Mouse (Mus musculus) neural tube, embryonic 12.5 days (tissue): Measurements from ENCODE around the gene Gzme. TPM values are rescaled to one million over a fixed set of nuclear protein-coding genes. Genes with fewer than 3 reads are reported as not detected.
"Not testable (repeated sequence)": the region's sequence is repeated elsewhere in the genome, so short reads cannot be mapped to it uniquely, and the experiment has no call there.

Source experiments
- ATAC-seq: fragments of 200-750 bp; cut with Nextera tagmentation; 2 replicates; pipeline ENCODE4 v1.8.0; 2017; ENCODE audit warnings: low read depth, mild to moderate bottlenecking, moderate TSS enrichment, moderate library complexity; ENCODE audit not compliant: low FRiP score
- H3K27ac ChIP-seq: fragments of 300-500 bp; sonication (generic); 2 replicates; pipeline ENCODE4 v1.5.1; 2016
- H3K27me3 ChIP-seq: fragments of 300-500 bp; sonication (generic); replicated peaks from 2 replicates; pipeline ENCODE4 v1.6.1; 2016; ENCODE audit warnings: mild to moderate bottlenecking
- H3K36me3 ChIP-seq: fragments of 300-500 bp; sonication (generic); 2 replicates; pipeline ENCODE4 v1.6.1; 2016; ENCODE audit warnings: mild to moderate bottlenecking
- H3K4me1 ChIP-seq: fragments of 300-500 bp; sonication (generic); 2 replicates; pipeline ENCODE4 v1.6.1; 2016
- H3K4me2 ChIP-seq: fragments of 300-500 bp; sonication (generic); replicated peaks from 2 replicates; pipeline ENCODE4 v1.6.1; 2016; ENCODE audit warnings: mild to moderate bottlenecking
- H3K4me3 ChIP-seq: fragments of 300-500 bp; sonication (generic); 2 replicates; pipeline ENCODE4 v1.5.1; 2016
- H3K9ac ChIP-seq: fragments of 300-500 bp; sonication (generic); 2 replicates; pipeline ENCODE4 v1.6.1; 2016; ENCODE audit warnings: mild to moderate bottlenecking
- H3K9me3 ChIP-seq: fragments of 300-500 bp; sonication (generic); 2 replicates; pipeline ENCODE4 v1.6.1; 2016; ENCODE audit warnings: mild to moderate bottlenecking
- whole genome bisulfite sequencing: fragments of 180-500 bp; shearing (Covaris S2); methylation state at CpG from one replicate; pipeline ENCODE4 v1.1.7; 2016; 5-methylcytosine and 5-hydroxymethylcytosine counted together
- polyA plus RNA-seq: library from polyadenylated mRNA; unstranded; fragments of >200 nt; fragmentation: Nextera tagmentation; extraction: Ambion mirVana; gene quantifications from 2 replicates; pipeline ENCODE4 v1.2.1, GENCODE M21; 2016

The Gzme gene
- polyA plus RNA-seq, result not detected in 2 replicates

DNA sequence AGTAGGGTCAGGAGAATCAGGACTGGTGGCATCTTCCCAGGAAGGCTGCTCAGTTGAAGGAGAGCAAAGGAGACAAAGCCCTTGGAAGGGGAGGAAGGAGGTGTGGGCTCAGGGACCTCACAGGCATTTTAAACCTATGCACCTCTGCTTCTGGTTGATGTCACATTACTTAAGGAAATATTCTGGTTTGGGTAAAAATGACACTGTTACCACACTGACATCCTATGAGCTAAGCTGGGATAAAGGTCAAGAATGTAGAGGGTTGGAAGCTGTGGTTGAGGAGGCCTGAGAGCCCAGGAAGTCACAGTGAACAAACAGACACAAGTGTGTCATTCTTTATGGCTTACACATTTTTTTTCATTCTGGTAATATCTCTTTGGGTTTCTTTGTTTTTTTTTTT lies at the start of gene Gzme:
Gene Gzme, minus strand, starts transcription at position 101 of the 400 bp plus-strand sequence.
- H3K4me1 ChIP-seq, result no peaks in the 10 kb centered on the region
- no peak within 1 kb of the TSS for H3K4me3 ChIP-seq
- ATAC-seq, result no peak
- H3K27me3 ChIP-seq, result no peaks in the 10 kb centered on the region
- H3K9me3 ChIP-seq, result no peaks in the 10 kb centered on the region
- H3K9ac ChIP-seq, result no peak within 1 kb of the TSS
- H3K36me3 ChIP-seq, result no peaks in the 10 kb centered on the region
- no peak within 1 kb of the TSS for H3K4me2 ChIP-seq
- no peak within 1 kb of the TSS for H3K27ac ChIP-seq

DNA sequence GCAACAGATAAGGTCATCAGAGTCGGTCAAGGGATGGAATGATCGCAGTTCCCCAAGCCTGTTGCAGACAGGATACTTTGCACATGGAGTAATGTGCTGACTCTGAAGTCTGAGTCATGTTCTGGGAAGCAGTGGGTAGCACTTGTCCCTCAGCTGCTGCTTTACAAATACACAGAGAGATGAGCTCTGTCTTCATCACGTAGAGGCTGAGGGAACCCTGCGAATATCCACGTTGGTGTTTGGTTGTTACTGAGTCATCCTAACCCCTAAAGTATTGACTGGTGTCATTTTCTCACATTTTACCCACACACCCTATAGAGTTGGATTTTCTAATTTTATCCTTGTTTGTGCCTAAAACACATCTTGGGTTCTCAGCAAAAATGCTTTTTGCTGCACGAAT lies 47.6 kb upstream of the Gzme start:
- Histone ChIP-seq H3K4me2 (no peak overlapping the region), H3K9ac (no peak overlapping the region), H3K4me1 (no peaks in the 10 kb centered on the region), H3K9me3 (no peaks in the 10 kb centered on the region), H3K27ac (no peak overlapping the region), H3K36me3 (no peaks in the 10 kb centered on the region), H3K4me3 (no peak overlapping the region), H3K27me3 (no peaks in the 10 kb centered on the region)
- WGBS, result 88% methylated on average over 6 of the region's 6 CpGs
- no peak for ATAC-seq

DNA sequence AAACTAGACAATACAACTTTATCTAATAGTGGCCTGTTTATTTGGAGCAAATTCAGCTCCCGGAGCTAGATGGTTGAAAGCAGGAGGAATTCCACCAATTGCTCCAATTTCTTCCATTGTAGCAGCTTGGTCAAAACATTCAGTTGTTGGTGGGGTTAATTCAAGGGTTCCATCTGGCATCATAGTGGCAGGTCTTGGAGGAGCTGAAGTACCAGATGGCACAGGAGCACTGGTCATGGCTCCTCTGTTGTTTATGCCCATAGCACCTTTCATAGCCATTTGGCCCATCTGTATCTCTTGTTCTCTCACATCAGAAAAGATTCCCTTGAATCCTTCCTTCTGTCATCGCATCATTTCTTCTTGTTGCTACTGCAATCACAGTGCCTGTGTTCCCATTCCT lies 41.7 kb upstream of the Gzme start:
- WGBS, result 86% methylated on average over 2 of the region's 2 CpGs

DNA sequence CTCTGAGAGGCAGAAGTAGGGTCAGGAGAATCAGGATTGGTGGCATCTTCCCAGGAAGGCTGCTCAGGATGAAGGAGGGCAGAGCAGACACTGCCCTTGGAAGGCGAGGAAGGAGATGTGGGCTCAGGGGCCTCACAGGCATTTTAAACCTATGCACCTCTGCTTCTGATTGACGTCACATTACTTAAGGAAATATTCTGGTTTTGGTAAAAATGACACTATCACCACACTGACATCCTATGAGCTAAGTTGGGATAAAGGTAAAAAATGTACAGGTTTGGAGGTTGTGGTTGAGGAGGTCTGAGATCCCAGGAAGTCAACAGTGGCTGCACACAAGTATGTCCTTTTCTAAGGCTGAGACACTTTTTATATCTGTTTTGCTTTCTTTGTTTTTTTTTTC lies 39.1 kb upstream of the Gzme start, which contains the start of gene Gzmg:
Gene Gzmg, minus strand, starts transcription at position 101 of the 400 bp plus-strand sequence.
- not testable (repeated sequence) for H3K27ac ChIP-seq, H3K4me2 ChIP-seq, H3K9ac ChIP-seq, H3K36me3 ChIP-seq, H3K9me3 ChIP-seq, ATAC-seq, H3K27me3 ChIP-seq, H3K4me1 ChIP-seq, H3K4me3 ChIP-seq
- 87% methylated on average over 2 of the region's 2 CpGs for WGBS

More for the DNA sequence above, 41.7 kb upstream of the Gzme start:
- Histone ChIP-seq H3K4me1 (no peaks in the 10 kb centered on the region), H3K27me3 (no peaks in the 10 kb centered on the region), H3K9ac (no peak overlapping the region), H3K4me2 (no peak overlapping the region), H3K9me3 (no peaks in the 10 kb centered on the region), H3K4me3 (no peak overlapping the region), H3K36me3 (no peaks in the 10 kb centered on the region), H3K27ac (no peak overlapping the region)
- ATAC-seq, result no peak

DNA sequence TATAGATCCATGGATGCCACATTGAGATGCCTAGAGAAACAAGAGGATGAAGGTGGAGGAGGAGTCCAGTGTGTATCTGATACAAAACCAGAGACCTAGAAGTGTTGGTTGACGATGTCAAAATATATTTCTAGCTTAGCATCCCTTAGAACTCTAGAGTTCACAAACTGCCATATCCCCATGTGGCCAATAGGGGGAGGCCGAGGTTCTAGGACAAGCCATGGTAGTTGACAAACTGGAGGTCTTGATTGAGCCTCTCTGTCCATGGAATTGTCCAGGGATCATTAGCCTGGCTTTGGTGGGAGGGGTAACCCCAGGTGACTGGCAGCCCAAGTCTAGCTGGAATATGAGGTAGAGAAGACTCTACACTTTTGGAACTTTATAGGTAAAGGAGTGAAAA lies 34.9 kb upstream of the Gzme start:
- ATAC-seq, result no peak
- Histone ChIP-seq H3K27me3 (no peaks in the 10 kb centered on the region), H3K4me3 (no peak overlapping the region), H3K27ac (no peak overlapping the region), H3K9ac (no peak overlapping the region), H3K36me3 (no peaks in the 10 kb centered on the region), H3K4me1 (no peaks in the 10 kb centered on the region), H3K4me2 (no peak overlapping the region), H3K9me3 (no peaks in the 10 kb centered on the region)
- WGBS, result 66% methylated on average over 2 of the region's 2 CpGs

DNA sequence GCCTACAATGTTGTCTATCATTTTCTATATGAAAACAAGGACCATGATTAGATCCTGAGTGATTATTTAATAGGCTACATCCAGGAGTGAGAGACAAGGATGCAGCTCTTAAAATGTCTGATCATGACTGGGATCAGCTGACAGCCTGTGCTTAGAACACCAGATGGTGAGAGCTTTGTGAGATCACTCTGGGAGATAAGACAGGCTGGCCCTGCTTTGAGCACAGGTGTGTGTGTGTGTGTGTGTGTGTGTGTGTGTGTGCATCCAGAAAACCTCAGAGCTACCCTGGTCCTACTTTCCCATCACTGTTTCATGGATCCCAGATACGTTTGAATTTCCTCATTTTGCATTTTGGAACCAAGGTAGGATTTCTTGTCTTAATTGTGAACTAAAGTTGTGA lies 13.2 kb upstream of the Gzme start:
- not testable (repeated sequence) for H3K4me2 ChIP-seq, H3K4me3 ChIP-seq, H3K27ac ChIP-seq, H3K4me1 ChIP-seq, H3K9me3 ChIP-seq, H3K9ac ChIP-seq, H3K36me3 ChIP-seq, H3K27me3 ChIP-seq, ATAC-seq
- WGBS, result 79% methylated on average over 1 of the region's 1 CpGs

DNA sequence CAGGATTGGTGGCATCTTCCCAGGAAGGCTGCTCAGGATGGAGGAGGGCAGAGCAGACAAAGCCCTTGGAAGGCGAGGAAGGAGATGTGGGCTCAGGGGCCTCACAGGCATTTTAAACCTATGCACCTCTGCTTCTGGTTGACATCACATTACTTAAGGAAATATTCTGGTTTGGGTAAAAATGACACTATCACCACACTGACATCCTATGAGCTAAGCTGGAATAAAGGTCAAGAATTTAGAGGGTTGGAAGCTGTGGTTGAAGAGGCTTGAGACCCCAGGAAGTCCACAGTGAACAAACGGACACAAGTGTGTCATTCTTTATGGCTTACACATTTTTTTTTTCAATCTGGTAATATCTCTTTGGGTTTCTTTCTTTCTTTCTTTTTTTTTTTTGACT lies 12.1 kb upstream of the Gzme start, which contains the start of gene Gzmd:
Gene Gzmd, minus strand, starts transcription at position 101 of the 400 bp plus-strand sequence.
- H3K9ac ChIP-seq, ATAC-seq, H3K4me3 ChIP-seq, H3K27ac ChIP-seq, H3K27me3 ChIP-seq, H3K36me3 ChIP-seq, H3K9me3 ChIP-seq, H3K4me2 ChIP-seq, H3K4me1 ChIP-seq: not testable (repeated sequence)
- 77% methylated on average over 2 of the region's 2 CpGs for whole genome bisulfite sequencing

DNA sequence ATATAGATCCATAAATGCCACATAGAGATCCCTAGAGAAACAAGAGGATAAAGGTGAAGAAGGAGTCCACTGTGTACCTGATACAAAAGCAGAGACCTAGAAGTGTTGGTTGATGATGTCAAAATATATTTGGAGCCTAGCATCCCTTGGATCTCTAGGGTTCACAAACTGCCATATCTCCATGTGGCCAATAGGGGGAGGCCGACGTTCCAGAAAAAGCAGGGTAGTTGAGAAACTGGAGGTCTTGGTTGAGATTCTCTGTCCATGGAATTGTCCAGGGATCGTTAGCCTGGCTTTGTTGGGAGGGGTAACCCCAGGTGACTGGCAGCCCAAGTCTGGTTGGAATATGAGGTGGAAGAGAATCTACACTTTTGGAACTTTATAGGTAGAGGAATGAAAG lies 7.9 kb upstream of the Gzme start:
- Histone ChIP-seq H3K4me3 (no peak overlapping the region), H3K9ac (no peak overlapping the region), H3K4me1 (no peaks in the 10 kb centered on the region), H3K27me3 (no peaks in the 10 kb centered on the region), H3K27ac (no peak overlapping the region), H3K4me2 (no peak overlapping the region), H3K36me3 (no peaks in the 10 kb centered on the region), H3K9me3 (no peaks in the 10 kb centered on the region)
- ATAC-seq, result no peak
- 55% methylated on average over 3 of the region's 3 CpGs for WGBS

DNA sequence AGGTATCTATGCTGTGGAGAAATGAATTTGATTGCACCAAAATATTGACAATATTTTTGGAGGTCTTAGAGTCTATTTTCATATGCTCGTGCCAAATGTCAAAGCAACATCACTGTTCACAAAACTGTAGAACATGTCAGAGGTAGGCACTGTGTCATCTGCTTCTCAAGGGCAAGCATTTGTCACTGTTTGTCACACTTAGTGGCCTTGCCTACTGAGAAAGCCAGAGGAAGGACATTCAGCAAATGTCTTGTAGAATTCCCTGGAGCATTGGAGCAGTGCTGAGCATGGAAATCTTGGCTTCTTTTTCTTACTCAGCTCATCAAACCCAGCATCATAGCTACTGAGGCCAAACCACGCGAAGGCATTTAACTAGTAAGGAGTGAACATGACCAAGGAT lies 3.1 kb upstream of the Gzme start:
- Histone ChIP-seq H3K36me3 (no peaks in the 10 kb centered on the region), H3K9ac (no peak overlapping the region), H3K27me3 (no peaks in the 10 kb centered on the region), H3K4me1 (no peaks in the 10 kb centered on the region), H3K27ac (no peak overlapping the region), H3K4me3 (no peak overlapping the region), H3K9me3 (no peaks in the 10 kb centered on the region), H3K4me2 (no peak overlapping the region)
- WGBS, result 89% methylated on average over 3 of the region's 3 CpGs
- no peak for ATAC-seq

DNA sequence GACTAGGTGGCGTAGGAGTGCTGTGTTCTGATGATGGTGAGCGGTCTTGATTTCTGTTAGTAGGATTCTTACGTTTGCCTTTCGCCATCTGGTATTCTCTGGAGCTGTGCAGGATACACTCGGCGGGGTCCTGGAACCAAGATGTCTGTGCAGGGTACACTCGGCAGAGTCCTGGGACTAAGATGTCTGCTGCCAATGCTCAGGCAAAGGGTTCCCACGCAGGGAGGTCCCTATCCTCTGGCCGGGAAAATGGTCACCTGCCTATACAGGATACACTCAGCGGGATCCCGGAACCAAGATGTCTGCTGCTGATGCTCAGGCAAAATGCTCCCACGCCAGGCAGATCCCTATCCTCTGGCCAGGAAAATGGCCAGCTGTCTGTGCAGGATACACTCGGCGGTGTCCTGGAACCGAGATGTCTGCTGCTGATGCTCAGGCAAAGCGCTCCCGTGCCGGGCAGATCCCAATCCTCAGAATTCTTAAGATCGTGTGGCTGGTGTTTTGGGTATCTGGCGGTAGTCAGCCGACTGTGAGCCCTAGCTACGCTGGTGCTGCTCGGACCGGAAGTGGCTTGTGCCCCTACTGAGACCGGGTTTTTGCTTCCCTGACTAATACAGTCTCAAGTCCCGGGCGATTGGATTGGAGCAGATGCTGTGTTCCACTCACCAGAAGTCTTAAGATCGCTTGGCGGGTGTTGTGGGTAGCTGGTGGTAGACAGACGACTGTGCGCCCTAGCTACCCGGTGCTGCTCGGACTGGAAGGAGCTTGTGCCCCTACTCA lies 4.7 kb downstream of the Gzme start:
- not testable (repeated sequence) for H3K4me2 ChIP-seq, H3K9ac ChIP-seq, H3K4me1 ChIP-seq, H3K27me3 ChIP-seq, H3K4me3 ChIP-seq, ATAC-seq, H3K9me3 ChIP-seq, H3K36me3 ChIP-seq, H3K27ac ChIP-seq
- 92% methylated on average over 33 of the region's 33 CpGs for WGBS

DNA sequence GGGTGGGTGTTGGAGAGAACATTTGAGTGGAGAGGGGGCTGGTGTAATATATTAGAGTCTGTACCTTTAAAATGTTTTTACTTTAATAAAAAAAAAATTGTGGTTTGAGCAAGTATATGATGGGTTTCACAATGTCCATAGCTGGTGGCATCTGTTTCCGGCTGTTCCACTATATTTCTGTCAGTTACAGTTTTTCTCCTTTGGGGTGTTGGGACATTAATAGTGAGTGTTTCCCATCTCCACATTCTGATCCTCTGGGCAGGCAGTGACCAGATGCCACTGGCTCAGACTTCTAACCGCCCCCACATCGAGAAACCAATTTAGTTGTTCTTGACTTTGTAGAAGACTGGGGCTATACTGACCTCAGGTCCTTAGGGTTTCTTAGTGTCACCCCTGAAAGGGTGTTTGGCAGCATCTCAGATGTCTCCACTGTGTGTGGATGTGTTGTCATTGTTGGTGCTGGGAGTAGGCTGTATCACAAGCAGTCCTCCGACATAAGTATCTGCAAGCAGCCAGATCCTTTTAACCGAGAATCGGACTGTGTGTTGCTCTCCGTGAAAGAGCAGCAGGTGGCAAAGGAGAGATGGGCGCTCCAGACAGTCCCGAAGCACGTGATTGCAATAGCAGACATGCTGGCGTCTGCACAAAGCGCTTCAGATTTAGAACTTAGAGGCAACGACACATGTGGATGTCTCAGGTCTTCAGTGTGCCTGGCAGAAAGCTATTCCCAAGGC lies 14.8 kb downstream of the Gzme start:
- ATAC-seq, result no peak
- H3K27ac ChIP-seq, result no peak overlapping the region
- no peaks in the 10 kb centered on the region for H3K4me1 ChIP-seq
- H3K4me3 ChIP-seq, result no peak overlapping the region
- H3K9ac ChIP-seq, result no peak overlapping the region
- WGBS, result 80% methylated on average over 13 of the region's 13 CpGs
- H3K9me3 ChIP-seq, result no peaks in the 10 kb centered on the region
- no peak overlapping the region for H3K4me2 ChIP-seq
- H3K27me3 ChIP-seq, result no peaks in the 10 kb centered on the region
- H3K36me3 ChIP-seq, result no peaks in the 10 kb centered on the region

DNA sequence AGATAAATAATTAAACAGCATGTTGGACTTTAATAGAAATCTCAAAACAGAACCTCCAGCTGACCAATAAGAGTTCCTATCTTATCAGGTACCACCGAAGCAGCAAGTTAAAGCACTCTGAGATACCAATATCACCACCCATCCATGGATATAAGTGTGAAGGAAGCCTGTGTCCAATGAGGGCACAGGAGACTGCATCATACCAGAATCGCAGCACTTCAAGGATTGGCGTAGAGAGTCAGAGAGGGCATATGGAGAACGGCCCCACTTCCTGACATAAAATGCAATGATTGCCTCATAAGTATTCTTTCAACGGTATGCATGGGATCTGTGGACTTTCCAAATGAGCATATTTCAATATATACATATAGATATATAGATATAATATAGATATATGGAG lies 15.4 kb downstream of the Gzme start:
- Histone ChIP-seq H3K4me2 (no peak overlapping the region), H3K27ac (no peak overlapping the region), H3K9ac (no peak overlapping the region), H3K4me3 (no peak overlapping the region), H3K4me1 (no peaks in the 10 kb centered on the region), H3K27me3 (no peaks in the 10 kb centered on the region), H3K9me3 (no peaks in the 10 kb centered on the region), H3K36me3 (no peaks in the 10 kb centered on the region)
- WGBS, result 90% methylated on average over 5 of the region's 5 CpGs
- ATAC-seq, result no peak

DNA sequence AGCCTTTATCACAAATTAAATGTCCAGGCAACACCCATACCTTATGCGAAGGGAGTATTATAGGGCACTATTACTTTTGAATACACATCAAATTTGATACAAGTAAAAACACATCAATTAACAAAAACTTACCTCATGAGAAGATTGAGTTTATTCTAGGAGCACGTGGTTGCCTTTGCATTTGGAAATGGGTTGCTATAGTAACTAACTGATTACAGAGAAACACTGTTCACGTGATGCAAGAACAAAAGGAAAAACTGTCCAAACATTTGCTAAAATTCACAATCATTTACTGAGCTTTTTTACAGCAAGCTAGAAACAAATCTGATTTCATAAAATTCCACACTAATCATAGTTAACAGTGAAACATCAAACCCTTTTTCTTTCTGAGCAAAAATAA lies 17.0 kb downstream of the Gzme start:
- H3K9me3 ChIP-seq, result no peaks in the 10 kb centered on the region
- ATAC-seq, result no peak
- no peak overlapping the region for H3K9ac ChIP-seq
- H3K4me2 ChIP-seq, result no peak overlapping the region
- 79% methylated on average over 3 of the region's 3 CpGs for WGBS
- no peaks in the 10 kb centered on the region for H3K4me1 ChIP-seq
- no peak overlapping the region for H3K27ac ChIP-seq
- H3K27me3 ChIP-seq, result no peaks in the 10 kb centered on the region
- no peak overlapping the region for H3K4me3 ChIP-seq
- H3K36me3 ChIP-seq, result no peaks in the 10 kb centered on the region
